Mouse (Mus musculus) NIH3T3 (cell line): Measurements from ENCODE around the gene Stt3b.

ENCODE experiments used
- DNase-seq: peaks from one replicate; pipeline ENCODE4 v3.0.0-alpha.2; 2012; ENCODE audit warnings: low read depth

Stt3b gene

DNA sequence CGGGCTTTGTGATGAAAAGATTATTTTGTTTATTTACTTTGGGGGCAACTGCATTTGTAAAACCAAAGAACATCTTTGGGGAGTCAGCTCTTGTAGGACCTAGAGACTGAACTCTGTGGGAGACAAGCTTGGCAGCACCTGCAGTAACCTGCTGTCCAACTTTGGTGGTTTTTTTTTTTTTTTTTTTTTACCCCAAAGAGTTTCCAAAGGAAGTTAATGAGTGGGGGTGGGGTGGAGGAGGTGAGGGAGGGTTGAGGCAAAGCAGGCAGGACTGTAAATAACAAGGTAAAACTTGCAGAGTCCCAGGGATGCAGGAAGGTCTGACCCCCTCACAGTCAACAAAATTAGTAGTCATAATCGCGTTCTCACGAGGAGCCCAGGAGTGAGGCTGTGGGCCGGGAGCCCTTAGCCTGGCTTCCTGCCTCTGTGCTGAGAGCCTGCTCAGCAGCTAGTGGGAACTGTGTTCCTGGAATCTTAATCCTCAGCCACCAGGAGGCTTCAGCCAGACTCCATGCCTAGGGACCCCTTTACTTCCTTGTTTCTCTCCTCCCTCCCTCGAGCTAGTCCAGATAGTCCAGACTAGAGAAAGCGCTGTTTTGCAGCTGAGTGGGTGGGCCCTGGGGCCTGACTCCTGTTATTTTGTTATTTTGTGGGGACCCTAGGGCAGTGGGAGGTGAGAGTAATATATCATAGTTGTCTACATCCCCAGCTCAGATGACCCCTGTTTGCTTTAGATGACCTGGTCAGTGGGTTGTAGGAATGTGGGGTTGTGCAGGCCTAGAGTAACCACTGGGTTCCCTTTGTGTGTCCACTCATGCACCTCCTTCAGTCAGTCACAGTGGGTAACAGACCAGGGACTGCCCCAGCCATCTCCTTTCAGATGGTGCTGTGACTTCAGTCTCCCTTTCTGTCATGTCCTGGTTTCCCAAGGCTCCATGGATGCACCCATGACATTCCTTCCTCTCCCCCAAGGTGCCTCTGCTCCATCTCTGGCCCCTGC is 95.3 kb downstream of the Stt3b start:
- no peak for DNase-seq

DNA sequence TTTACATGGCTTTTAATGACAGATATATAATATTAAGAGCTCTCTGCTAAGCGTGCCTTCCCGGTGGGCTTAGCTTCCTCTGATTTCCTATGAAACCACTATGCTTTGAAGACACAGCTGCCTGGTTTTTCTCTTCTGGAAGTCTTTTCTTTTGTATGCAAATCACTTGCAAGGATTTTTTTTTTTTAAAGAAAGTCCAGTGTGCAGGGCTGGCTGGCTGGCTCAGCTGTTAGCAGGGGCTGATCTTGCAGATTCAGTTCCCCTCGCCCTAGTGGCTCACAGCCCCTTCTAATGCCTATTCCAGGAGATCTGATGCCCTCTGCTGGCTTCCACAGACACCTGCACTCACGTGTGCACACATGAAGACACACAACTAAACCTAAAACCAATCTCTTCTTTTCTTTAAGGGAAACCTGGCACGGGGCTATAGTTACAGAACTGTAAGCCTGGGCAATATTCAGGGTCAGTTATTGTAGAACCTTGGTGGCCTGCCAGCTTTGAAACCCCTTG is 96.4 kb downstream of the Stt3b start:
- DNase-seq: peak; percentile 14

- DNase-seq: no peak
These were observed 99.7 kb downstream of the Stt3b start for GRCm38 (mm10) chr9:115210535-115210934.

DNA sequence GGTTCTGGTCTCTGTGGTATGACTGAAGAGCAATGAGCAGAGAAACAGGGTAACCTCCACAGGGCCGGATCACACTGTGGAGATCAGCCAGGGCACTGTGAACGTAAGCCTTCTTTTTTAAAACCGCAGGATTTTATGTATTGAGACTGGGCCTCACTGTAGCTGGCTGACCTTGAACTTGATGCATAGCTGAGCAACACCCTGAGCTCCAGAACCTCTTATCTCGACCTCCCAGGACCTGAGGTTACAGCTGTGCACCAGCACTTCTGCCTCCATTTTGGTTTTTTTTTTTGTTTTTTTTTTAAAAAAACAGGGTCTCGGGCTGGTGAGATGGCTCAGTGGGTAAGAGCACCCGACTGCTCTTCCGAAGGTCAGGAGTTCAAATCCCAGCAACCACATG is 100.5 kb downstream of the Stt3b start:
- no peak for DNase-seq

GRCm38 (mm10) chr9:115206219-115206618 is 104.0 kb downstream of the Stt3b start:
- no peak for DNase-seq

- no peak for DNase-seq
These were observed 104.7 kb downstream of the Stt3b start for GRCm38 (mm10) chr9:115205491-115205890.

DNA sequence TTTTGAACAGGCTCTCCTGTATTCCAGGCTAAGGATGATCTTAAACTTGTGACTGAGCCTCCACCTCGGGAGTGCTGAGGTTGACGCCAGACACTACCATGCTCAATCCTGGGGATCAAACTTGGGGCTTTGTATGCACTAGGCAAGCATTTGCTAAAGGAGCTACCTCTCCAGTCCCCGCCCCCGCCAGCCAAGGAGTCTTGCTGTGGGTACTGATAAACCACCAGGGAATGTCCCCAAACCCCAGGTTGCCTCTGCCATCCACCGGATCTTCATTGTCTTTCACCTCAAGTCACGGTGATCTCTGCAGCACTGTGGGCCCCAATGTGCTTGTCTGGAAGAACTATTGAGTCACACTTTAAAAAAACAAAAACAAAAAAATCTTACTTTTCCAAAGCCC is 107.1 kb downstream of the Stt3b start:
- no peak for DNase-seq

- DNase-seq: no peak
These were observed 109.0 kb downstream of the Stt3b start for GRCm38 (mm10) chr9:115201264-115201663.

GRCm38 (mm10) chr9:115200166-115200862 is 109.9 kb downstream of the Stt3b start:
- DNase-seq: no peak

- no peak for DNase-seq
These were observed 113.1 kb downstream of the Stt3b start for GRCm38 (mm10) chr9:115197082-115197481.

- no peak for DNase-seq
These were observed 117.3 kb downstream of the Stt3b start for GRCm38 (mm10) chr9:115192890-115193289.
